Mouse (Mus musculus) MEL (cell line): ENCODE results near the gene Depdc1a.

Experiments used
- CHD1 ChIP-seq: IDR thresholded peaks from 2 replicates; pipeline ENCODE4 v1.6.1; 2012; ENCODE audit warnings: low read depth, mild to moderate bottlenecking, inconsistent platforms, low read length, improper control_type of control experiment
- CTCF ChIP-seq, 3 experiments: IDR thresholded peaks in 2 of 3; conservative IDR thresholded peaks in 1 of 3; 2 replicates each; pipeline ENCODE4 v1.5.1; 2011 to 2012; ENCODE audit warnings: low read length in 3 of 3, low read depth in 2 of 3, mild to moderate bottlenecking in 2 of 3, improper control_type of control experiment in 1 of 3, inconsistent platforms in 1 of 3, mixed read lengths in 1 of 3, moderate library complexity in 1 of 3; ENCODE audit not compliant: control insufficient read depth in 1 of 3, insufficient read depth in 1 of 3, poor library complexity in 1 of 3, severe bottlenecking in 1 of 3
- EP300 ChIP-seq, 2 experiments: IDR thresholded peaks; 2 replicates each; pipeline ENCODE4 v1.6.1; 2011; ENCODE audit warnings: improper control_type of control experiment in 2 of 2, low read length in 2 of 2, low read depth in 1 of 2, mild to moderate bottlenecking in 1 of 2
- ZMIZ1 ChIP-seq: IDR thresholded peaks from 2 replicates; pipeline ENCODE4 v1.6.1; 2012; ENCODE audit warnings: low read depth, mild to moderate bottlenecking, inconsistent platforms, low read length, improper control_type of control experiment, moderate library complexity
- ZNF384 ChIP-seq: IDR thresholded peaks from 2 replicates; pipeline ENCODE4 v1.6.1; 2012; ENCODE audit warnings: low read depth, mild to moderate bottlenecking, inconsistent platforms, low read length, improper control_type of control experiment

DNA sequence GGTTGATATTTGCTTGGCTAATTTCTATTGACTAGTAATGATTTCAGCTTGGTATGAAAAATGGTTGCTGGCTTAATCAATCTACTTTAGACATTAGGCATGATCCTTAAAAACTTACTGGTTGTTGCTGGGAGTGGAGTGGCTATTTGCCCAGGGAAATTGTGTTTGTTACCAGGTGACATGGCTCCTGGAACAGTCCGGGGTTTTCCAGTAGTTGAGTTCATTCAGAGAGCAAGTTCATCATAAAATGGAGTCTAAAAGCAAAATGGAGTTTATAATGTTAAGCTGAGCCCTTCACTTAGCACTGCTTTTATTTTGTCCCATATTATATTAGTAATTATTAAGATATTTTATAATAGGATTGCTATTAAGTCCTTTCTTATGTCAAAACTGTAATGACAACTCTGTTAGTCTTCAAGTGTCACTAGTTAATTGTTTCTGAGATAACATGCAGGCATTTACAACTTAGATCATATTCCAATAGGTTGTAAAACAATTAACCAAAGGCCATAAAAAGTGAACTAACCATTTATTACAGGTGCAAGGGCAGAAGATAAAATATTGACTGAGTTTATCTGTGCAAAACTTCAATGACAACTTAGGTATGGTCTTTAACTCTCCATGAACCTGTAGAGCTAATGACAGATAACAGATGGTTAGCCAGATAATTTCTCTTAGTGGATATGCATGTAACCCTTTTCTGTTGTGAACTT, 17.8 kb upstream of the Depdc1a start:
- no peak for TF ChIP-seq CTCF (IDR thresholded peaks at IDR 0.05 in 2 of 3, conservative IDR thresholded peaks at IDR 0.05 in 1 of 3; ENCODE audit: control insufficient read depth in 1 of 3, insufficient read depth in 1 of 3, low read depth in 2 of 3, low read length in 3 of 3, poor library complexity in 1 of 3, severe bottlenecking in 1 of 3)
- no peak for TF ChIP-seq CHD1
- no peak for TF ChIP-seq EP300 (IDR thresholded peaks at IDR 0.05; ENCODE audit: low read depth in 1 of 2, low read length in 2 of 2)
- TF ChIP-seq ZNF384 = no peak
- no peak for TF ChIP-seq ZMIZ1
